Mouse (Mus musculus): ENCODE measurements at regions not wholly inside any gene's neighbourhood (a gene's known extent, or its start where the extent isn't known, plus 50 kb on each side); places are given as distances from the start of the nearest gene placed in this dataset.
"Not testable (repeated sequence)": the region's sequence is repeated elsewhere in the genome, so short reads cannot be mapped to it uniquely, and the experiment has no call there.

DNA sequence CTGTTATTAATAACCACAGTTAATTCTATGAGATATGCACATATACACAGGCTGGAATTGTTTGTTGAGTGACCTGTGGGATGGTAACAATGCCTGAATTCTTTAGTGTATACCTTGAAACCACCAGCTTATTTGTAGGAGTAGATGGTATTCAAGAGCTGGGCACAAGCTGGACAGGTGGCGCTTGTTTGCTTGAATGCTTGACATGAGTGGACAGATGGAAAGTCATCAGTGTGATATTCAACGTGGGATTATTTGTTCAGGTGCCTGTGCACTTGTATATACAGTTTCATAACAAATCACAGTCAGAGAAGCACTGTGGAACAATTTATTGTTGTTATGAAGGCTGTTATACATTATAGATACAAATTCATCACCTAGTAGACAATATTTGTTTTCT is 245.5 kb upstream of the Tmprss15 start:
- DNase-seq (ENCODE audit: low spot score in 2 of 2): no peak
- intact Hi-C loops (cut with DNase I): no loop called here

GRCm38 (mm10) chr16:79336016-79336415 is 245.1 kb upstream of the Tmprss15 start:
- intact Hi-C loops (cut with DNase I): no loop called here
- no peak for DNase-seq (ENCODE audit: low spot score in 2 of 2)

DNA sequence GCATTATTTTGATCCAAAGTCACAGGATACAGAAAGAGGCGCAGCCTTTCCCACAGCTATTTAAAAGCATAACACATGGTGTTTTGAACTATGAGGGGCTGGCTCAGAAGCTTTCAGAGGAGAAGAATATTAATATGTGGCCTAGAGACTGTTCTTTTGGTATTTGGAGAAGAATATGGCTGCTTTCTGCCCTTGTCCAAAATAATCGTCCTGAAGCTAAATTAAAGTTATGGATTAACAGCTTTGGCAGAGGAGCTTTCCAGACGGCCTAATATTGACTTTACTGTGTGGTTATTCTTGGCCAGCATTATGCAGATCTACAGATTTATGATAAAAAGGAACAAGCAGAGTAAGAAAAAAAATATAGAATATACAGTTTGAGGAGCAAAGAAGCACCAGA is 222.4 kb upstream of the Tmprss15 start:
- intact Hi-C loops (cut with DNase I): no loop called here
- no peak for DNase-seq (ENCODE audit: low spot score in 2 of 2)

- intact Hi-C loops (cut with DNase I): no loop called here
- no peak for DNase-seq (ENCODE audit: low spot score in 2 of 2)
Measured at GRCm38 (mm10) chr16:79312702-79313101, 221.8 kb upstream of the Tmprss15 start.

GRCm38 (mm10) chr16:79308541-79308940 is 217.6 kb upstream of the Tmprss15 start:
- DNase-seq (ENCODE audit: low spot score in 2 of 2): no peak
- intact Hi-C loops (cut with DNase I): no loop called here

- intact Hi-C loops (cut with DNase I); DNase-seq (ENCODE audit: low spot score in 2 of 2): not testable (repeated sequence)
Measured at GRCm38 (mm10) chr16:79296621-79297020, 205.7 kb upstream of the Tmprss15 start.

DNA sequence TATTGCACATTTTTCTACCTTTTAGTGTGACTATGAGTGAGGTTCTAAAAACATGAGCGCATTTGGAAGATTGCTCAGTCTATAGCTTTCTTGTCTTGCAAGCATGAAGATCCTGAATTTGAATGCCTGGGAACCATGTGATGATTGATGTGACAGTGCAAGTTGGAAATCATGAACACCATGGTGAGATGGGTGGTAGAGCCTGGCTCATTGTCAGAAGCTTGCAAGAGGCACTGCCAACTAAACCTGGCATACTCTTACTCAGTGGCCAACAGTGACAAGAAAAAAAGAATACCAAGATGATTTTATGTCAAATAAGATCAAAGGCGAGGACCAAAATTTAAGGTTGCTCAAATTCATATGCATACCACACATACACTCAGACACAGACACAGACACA is 188.1 kb upstream of the Tmprss15 start:
- intact Hi-C loops (cut with DNase I): no loop called here
- no peak for DNase-seq (ENCODE audit: low spot score in 2 of 2)

DNA sequence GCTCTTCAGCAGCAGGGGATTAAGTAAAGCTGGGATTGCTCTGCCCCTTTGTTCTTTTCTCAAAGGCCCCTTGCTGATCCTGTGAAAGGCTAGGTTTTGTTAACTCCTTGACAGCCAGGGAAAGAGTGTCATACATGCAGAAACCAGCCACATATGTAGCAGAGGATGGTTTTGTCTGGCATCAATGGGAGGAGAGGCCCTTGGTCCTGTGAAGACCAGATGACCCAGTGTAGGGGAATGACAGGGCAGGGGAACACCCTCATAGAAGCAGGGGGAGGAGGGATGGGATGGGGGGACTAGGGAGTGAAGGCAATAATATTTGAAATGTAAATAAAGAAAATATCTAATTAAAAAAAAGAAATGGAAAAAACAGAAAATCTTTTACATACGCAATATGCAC is 165.6 kb upstream of the Tmprss15 start:
- intact Hi-C loops (cut with DNase I): no loop called here

DNA sequence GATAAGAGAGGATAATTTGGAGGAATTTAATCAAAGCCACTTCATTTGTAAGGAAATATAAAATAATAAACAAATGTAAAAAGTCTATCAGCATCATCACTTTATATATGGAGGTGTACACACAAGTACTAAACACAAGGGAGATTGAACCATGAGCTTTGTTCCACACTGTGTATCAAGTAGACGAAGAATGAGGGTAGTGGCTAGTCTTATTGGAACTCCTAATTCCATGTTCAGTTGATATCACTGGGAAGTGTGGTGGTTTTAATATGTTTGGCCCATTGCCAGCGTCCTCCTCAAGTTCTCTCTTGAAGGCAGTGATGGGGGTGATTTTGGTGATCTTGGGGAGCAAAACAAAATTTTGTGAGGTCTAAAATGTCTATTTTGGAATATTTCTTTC is 165.2 kb upstream of the Tmprss15 start:
- intact Hi-C loops (cut with DNase I): no loop called here
- no peak for DNase-seq (ENCODE audit: low spot score in 2 of 2)

More for the DNA sequence above, 165.6 kb upstream of the Tmprss15 start:
- no peak for DNase-seq (ENCODE audit: low spot score in 2 of 2)

DNA sequence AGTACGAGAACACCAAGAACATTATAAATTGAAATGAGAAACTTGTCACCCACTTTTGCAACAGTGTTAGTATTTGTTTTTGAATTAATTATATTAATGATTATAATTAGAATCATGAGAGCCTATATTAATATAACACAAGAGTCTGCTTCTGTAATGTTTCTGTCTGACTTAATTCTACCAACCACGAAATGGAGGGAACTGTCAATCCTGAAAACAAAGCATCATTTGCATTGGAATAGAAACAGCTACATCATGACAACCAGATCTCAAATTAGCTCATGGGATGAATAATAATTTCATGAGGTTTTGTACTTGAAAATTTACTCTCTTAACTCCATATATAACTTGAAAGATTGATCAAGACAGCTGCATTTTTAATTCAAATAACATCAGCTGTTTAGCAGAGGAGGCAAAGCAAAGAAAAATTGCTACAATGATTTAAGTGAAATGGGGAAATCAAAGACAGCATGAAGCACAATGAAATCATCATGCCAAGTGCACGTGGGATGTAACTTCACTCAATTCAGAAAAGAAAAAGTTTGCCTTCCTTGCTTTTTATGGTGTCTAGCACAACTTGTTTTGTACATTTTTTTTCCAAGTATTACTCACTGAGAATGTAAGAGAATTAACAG is 150.1 kb upstream of the Tmprss15 start:
- DNase-seq (ENCODE audit: low spot score in 2 of 2): no peak
- intact Hi-C loops (cut with DNase I): no loop called here

- no peak for DNase-seq (ENCODE audit: low spot score in 2 of 2)
Measured at GRCm38 (mm10) chr16:79240191-79240590, 149.3 kb upstream of the Tmprss15 start.

GRCm38 (mm10) chr16:79191196-79191595 is 100.3 kb upstream of the Tmprss15 start:
- DNase-seq (ENCODE audit: low spot score in 2 of 2): no peak
- intact Hi-C loops (cut with DNase I): no loop called here

More at GRCm38 (mm10) chr16:79240191-79240590, 149.3 kb upstream of the Tmprss15 start:
- intact Hi-C loops (cut with DNase I): no loop called here

- intact Hi-C loops (cut with DNase I): no loop called here
- DNase-seq (ENCODE audit: low spot score in 2 of 2): no peak
Measured at GRCm38 (mm10) chr16:79186471-79186870, 95.6 kb upstream of the Tmprss15 start.

- intact Hi-C loops (cut with DNase I): no loop called here
- peak in 1 of 2 experiments; percentile 9 for DNase-seq (ENCODE audit: low spot score in 2 of 2)
Measured at GRCm38 (mm10) chr16:79182474-79182873, 91.6 kb upstream of the Tmprss15 start.

GRCm38 (mm10) chr16:79177299-79177999 is 86.6 kb upstream of the Tmprss15 start:
- intact Hi-C loops (cut with DNase I): no loop called here
- no peak for DNase-seq (ENCODE audit: low spot score in 2 of 2)

DNA sequence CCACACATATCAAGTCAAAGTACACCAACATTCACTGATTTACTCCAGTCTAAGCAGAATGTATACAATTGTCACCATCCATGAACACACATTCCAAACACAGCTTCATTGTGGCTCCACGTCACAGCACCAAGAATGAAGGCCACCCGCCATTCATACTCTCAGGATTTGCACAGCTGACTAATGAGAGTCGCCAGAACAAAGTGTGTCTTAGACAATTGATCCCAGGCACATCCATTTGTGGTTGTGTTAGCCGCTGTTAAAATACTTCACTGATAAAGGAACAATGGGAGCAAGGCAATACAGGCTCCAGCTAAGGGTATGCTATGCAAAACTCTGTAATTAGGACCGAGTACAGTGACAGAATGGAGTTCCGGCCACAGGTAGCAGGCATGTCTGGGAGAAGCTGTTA is 85.9 kb upstream of the Tmprss15 start:
- intact Hi-C loops (cut with DNase I): no loop called here
- no peak for DNase-seq (ENCODE audit: low spot score in 2 of 2)

GRCm38 (mm10) chr16:79168193-79168592 is 77.3 kb upstream of the Tmprss15 start:
- peak; percentile 47 to 71 for DNase-seq (ENCODE audit: low spot score in 2 of 2)
- intact Hi-C loops (cut with DNase I): no loop called here

- intact Hi-C loops (cut with DNase I): no loop called here
Measured at GRCm38 (mm10) chr16:79142813-79143212, 51.9 kb upstream of the Tmprss15 start.

More at GRCm38 (mm10) chr16:79142813-79143212, 51.9 kb upstream of the Tmprss15 start:
- no peak for DNase-seq (ENCODE audit: low spot score in 2 of 2)

All from left cerebral cortex, postnatal 36 days (tissue).